In genomic region chr15:99251626-99252380, GRCm38 (mm10) we compare ENCODE assay signal across 8 mouse cellular contexts. TPM values are rescaled to one million over a fixed set of nuclear protein-coding genes. Genes with fewer than 3 reads are reported as not detected.
DNase-seq lines count a peak whose midpoint lies in the region; ATAC-seq lines count a peak whose summit lies in the region.

TSS of gene Mcrs1 (minus strand) at chr15:99251961.

- peak within 1 kb of the TSS; percentile 72 for H3K4me3 ChIP-seq in hindbrain, embryonic 16.5 days (ENCODE audit: low read length)
- peak within 1 kb of the TSS; percentile 65 for H3K4me3 ChIP-seq in macrophage (ENCODE audit: inconsistent target)

- H3K4me1 ChIP-seq in hindbrain, embryonic 16.5 days (ENCODE audit: control insufficient read depth, insufficient read depth, low read depth, low read length), result peaks cover 7% of the 10 kb centered on the region

- H3K9me3 ChIP-seq in hindbrain, embryonic 16.5 days (ENCODE audit: control insufficient read depth, low read length), result no peaks in the 10 kb centered on the region

- H3K9ac ChIP-seq in hindbrain, embryonic 16.5 days (ENCODE audit: low read depth, low read length), result peak within 1 kb of the TSS; percentile 81

- ATAC-seq in hindbrain, embryonic 16.5 days, result peak; percentile 96

- WGBS in hindbrain, embryonic 16.5 days, result under 1% methylated on average over 52 of the region's 52 CpGs
- WGBS in macrophage (ENCODE audit: missing documents), result 0% methylated on average over 50 of the region's 52 CpGs

- H3K27me3 ChIP-seq in hindbrain, embryonic 16.5 days (replicated peaks; ENCODE audit: control insufficient read depth, insufficient read depth, low read length), result no peaks in the 10 kb centered on the region

- peak within 1 kb of the TSS; percentile 73 for H3K4me2 ChIP-seq in hindbrain, embryonic 16.5 days (ENCODE audit: low read length)

- DNase-seq in WW6 (ENCODE audit: low read depth, low spot score), result peak; percentile 93
- DNase-seq in cerebellum, postnatal 4 days (ENCODE audit: low spot score in 2 of 2), result peak; percentile 87 to 95
- DNase-seq in gastrocnemius, adult 18-20 months (ENCODE audit: low spot score), result peak; percentile 99
- DNase-seq in left cerebral cortex, adult 18-20 months (ENCODE audit: low spot score in 2 of 2), result peak; percentile 96 to 97
- peak; percentile 98 for DNase-seq in right cerebral cortex, adult 18-20 months
- DNase-seq in urinary bladder, postnatal 10 days (ENCODE audit: low spot score), result peak; percentile 87

- peak within 1 kb of the TSS; percentile 98 for H3K27ac ChIP-seq in hindbrain, embryonic 16.5 days (ENCODE audit: low read depth, low read length)
- peak within 1 kb of the TSS; percentile 95 for H3K27ac ChIP-seq in macrophage

- peaks cover 11% of the 10 kb centered on the region for H3K36me3 ChIP-seq in hindbrain, embryonic 16.5 days (ENCODE audit: control insufficient read depth, insufficient read depth, low read length)
- H3K36me3 ChIP-seq in macrophage (ENCODE audit: inconsistent target), result peaks cover 12% of the 10 kb centered on the region; the same call in 1 of the 2 replicates

- peaks cover 14% of the 10 kb centered on the region; the same call in 1 of the 2 replicates for H3K79me2 ChIP-seq in macrophage (ENCODE audit: inconsistent target)

RNA-seq across cellular contexts. Expression of gene Mcrs1, which starts in this region (rescaled TPM):
- total RNA-seq in gastrocnemius, adult 18-20 months (2021), result 10 to 100 TPM; 22.1 to 25.2 TPM
- polyA plus RNA-seq in hindbrain, embryonic 16.5 days (2015; fragmentation: Nextera tagmentation; extraction: Ambion mirVana), result 204 and 215 TPM in 2 replicates
- 10 to 100 TPM; 82.3 to 83.1 TPM for total RNA-seq in left cerebral cortex, adult 18-20 months (2021)
- 10 to 100 TPM; 18.8 to 46.4 (median 28.7) TPM for total RNA-seq in macrophage (2018; cell fraction: chromatin; rRNA removed)
- 10 to 100 TPM; 24.3 to 34.2 (median 28.0) TPM for total RNA-seq in macrophage (2018; cell fraction: cytosol; rRNA removed)
- 10 to 100 TPM; 14.2 to 32.7 (median 22.4) TPM for total RNA-seq in macrophage (2018; cell fraction: nucleus; rRNA removed)
- 13.4 to 26.0 TPM (median 25.2 TPM) in 3 replicates for polyA plus RNA-seq in macrophage (2018)

Comparison
In these comparisons a context has a peak if more than half of its experiments do, and no peak if none do; other contexts are left out.
1. Peak in every context shown above with its lines: DNase-seq, ATAC-seq, H3K4me3 ChIP-seq and H3K27ac ChIP-seq.